Mouse (Mus musculus) erythroblast, embryonic 14.5 days (primary cell): Measurements from ENCODE around the gene A930033H14Rik. TPM values are rescaled to one million over a fixed set of nuclear protein-coding genes. Genes with fewer than 3 reads are reported as not detected.

Source experiments
- H3K27me3 ChIP-seq: 2 replicates; pipeline ENCODE4 v1.6.1; 2012; ENCODE audit warnings: inconsistent platforms; ENCODE audit not compliant: control insufficient read depth
- H3K36me3 ChIP-seq: 2 replicates; pipeline ENCODE4 v1.6.1; 2012; ENCODE audit warnings: mild to moderate bottlenecking, inconsistent platforms; ENCODE audit not compliant: control insufficient read depth
- H3K4me1 ChIP-seq: 2 replicates; pipeline ENCODE4 v1.6.1; 2012; ENCODE audit warnings: inconsistent platforms; ENCODE audit not compliant: control insufficient read depth
- H3K4me3 ChIP-seq: replicated peaks from 2 replicates; pipeline ENCODE3; 2012; ENCODE audit warnings: moderate library complexity, mild to moderate bottlenecking, inconsistent platforms
- H3K9me3 ChIP-seq: 2 replicates; pipeline ENCODE4 v1.6.1; 2012; ENCODE audit warnings: low read length, inconsistent platforms, mixed read lengths; ENCODE audit not compliant: control insufficient read depth
- GATA1 ChIP-seq: IDR thresholded peaks from 2 replicates; pipeline ENCODE4 v1.6.1; 2012; ENCODE audit warnings: low read length, inconsistent platforms, mixed read lengths
- TAL1 ChIP-seq: IDR thresholded peaks from 3 replicates; pipeline ENCODE4 v1.6.1; 2012; ENCODE audit warnings: low read length, inconsistent platforms, mixed read lengths
- polyA plus RNA-seq: library from polyadenylated mRNA; stranded (reverse); fragments of >175 nt; gene quantifications from 2 replicates; pipeline ENCODE4 v1.2.3, GENCODE M21; 2012

A930033H14Rik gene
- polyA plus RNA-seq, 1 experiment: not detected

- Histone ChIP-seq H3K36me3 (no peaks in the 10 kb centered on the region), H3K4me3 (no peak overlapping the region), H3K4me1 (peaks cover 3% of the 10 kb centered on the region), H3K27me3 (peaks cover 30% of the 10 kb centered on the region), H3K9me3 (peaks cover 5% of the 10 kb centered on the region)
- TF ChIP-seq GATA1 (no peak), TAL1 (no peak)
Measured at GRCm38 (mm10) chr10:69208705-69209104, 4.2 kb downstream of the A930033H14Rik start.

- no peak overlapping the region for H3K4me3 ChIP-seq
- H3K36me3 ChIP-seq: no peaks in the 10 kb centered on the region
- H3K9me3 ChIP-seq: peaks cover 8% of the 10 kb centered on the region
- peaks cover 24% of the 10 kb centered on the region for H3K27me3 ChIP-seq
- TF ChIP-seq GATA1: no peak
- no peak for TF ChIP-seq TAL1
- H3K4me1 ChIP-seq: no peaks in the 10 kb centered on the region; the same call in none of the 2 replicates
Measured at GRCm38 (mm10) chr10:69207981-69208630, 4.8 kb downstream of the A930033H14Rik start.

- Histone ChIP-seq H3K36me3 (no peaks in the 10 kb centered on the region), H3K4me1 (no peaks in the 10 kb centered on the region), H3K27me3 (peaks cover 18% of the 10 kb centered on the region), H3K9me3 (peaks cover 8% of the 10 kb centered on the region), H3K4me3 (no peak overlapping the region)
- TF ChIP-seq GATA1: no peak
- no peak for TF ChIP-seq TAL1
Measured at GRCm38 (mm10) chr10:69207481-69207880, 5.4 kb downstream of the A930033H14Rik start.

- H3K27me3 ChIP-seq: peaks cover 4% of the 10 kb centered on the region; the same call in 1 of the 2 replicates
- no peaks in the 10 kb centered on the region for H3K36me3 ChIP-seq
- peaks cover 8% of the 10 kb centered on the region for H3K9me3 ChIP-seq
- TF ChIP-seq TAL1: no peak
- TF ChIP-seq GATA1: no peak
- H3K4me1 ChIP-seq: no peaks in the 10 kb centered on the region
- H3K4me3 ChIP-seq: no peak overlapping the region
Measured at GRCm38 (mm10) chr10:69206081-69206480, 6.8 kb downstream of the A930033H14Rik start.

GRCm38 (mm10) chr10:69204677-69205400 lies 8.1 kb downstream of the A930033H14Rik start:
- no peak overlapping the region for H3K4me3 ChIP-seq
- no peaks in the 10 kb centered on the region for H3K36me3 ChIP-seq
- TF ChIP-seq GATA1: no peak
- TF ChIP-seq TAL1: no peak
- no peaks in the 10 kb centered on the region for H3K27me3 ChIP-seq
- no peaks in the 10 kb centered on the region for H3K4me1 ChIP-seq
- peaks cover 8% of the 10 kb centered on the region for H3K9me3 ChIP-seq

GRCm38 (mm10) chr10:69193721-69194120 lies 19.2 kb downstream of the A930033H14Rik start:
- TF ChIP-seq GATA1 (no peak), TAL1 (no peak)
- Histone ChIP-seq H3K9me3 (no peaks in the 10 kb centered on the region), H3K4me3 (no peak overlapping the region), H3K36me3 (no peaks in the 10 kb centered on the region), H3K4me1 (no peaks in the 10 kb centered on the region), H3K27me3 (no peaks in the 10 kb centered on the region)

- Histone ChIP-seq H3K4me1 (no peaks in the 10 kb centered on the region), H3K9me3 (no peaks in the 10 kb centered on the region), H3K36me3 (no peaks in the 10 kb centered on the region), H3K4me3 (no peak overlapping the region), H3K27me3 (no peaks in the 10 kb centered on the region)
- TF ChIP-seq TAL1 (no peak), GATA1 (no peak)
Measured at GRCm38 (mm10) chr10:69192266-69192665, 20.6 kb downstream of the A930033H14Rik start.

GRCm38 (mm10) chr10:69190434-69191160 lies 22.3 kb downstream of the A930033H14Rik start:
- H3K27me3 ChIP-seq: no peaks in the 10 kb centered on the region
- H3K36me3 ChIP-seq: no peaks in the 10 kb centered on the region
- no peak for TF ChIP-seq GATA1
- TF ChIP-seq TAL1: no peak
- H3K4me1 ChIP-seq: no peaks in the 10 kb centered on the region
- no peak overlapping the region for H3K4me3 ChIP-seq
- H3K9me3 ChIP-seq: no peaks in the 10 kb centered on the region
